Mouse (Mus musculus) small intestine, adult 2 months (tissue): Measurements from ENCODE around the gene Col28a1.

ENCODE experiments used
- CTCF ChIP-seq: fragments of 200-500 bp; IDR thresholded peaks from 2 replicates; pipeline ENCODE4 v1.5.1; 2012; ENCODE audit warnings: low read depth, mild to moderate bottlenecking, control low read depth, inconsistent platforms, low read length, moderate library complexity, mixed read lengths; ENCODE audit not compliant: insufficient replicate concordance, insufficient read length; ENCODE audit errors: extremely low read depth
- POLR2A ChIP-seq: fragments of 200-500 bp; IDR thresholded peaks from 2 replicates; pipeline ENCODE4 v1.6.1; 2012; ENCODE audit warnings: low read depth, mild to moderate bottlenecking, control low read depth, inconsistent platforms, low read length, moderate library complexity

GRCm38 (mm10) chr6:8094160-8094953, 98.1 kb downstream of the Col28a1 start:
- no peak for TF ChIP-seq CTCF
- TF ChIP-seq POLR2A: no peak
